Mouse (Mus musculus) G1E (cell line): ENCODE results near the gene Wnt3a. TPM values are rescaled to one million over a fixed set of nuclear protein-coding genes. Genes with fewer than 3 reads are reported as not detected.

Experiments used
- ATAC-seq: 2 replicates; pipeline ENCODE4 v1.8.0; 2016; ENCODE audit warnings: mild to moderate bottlenecking; ENCODE audit not compliant: insufficient number of reproducible peaks, poor library complexity, low FRiP score, severe bottlenecking; ENCODE audit errors: extremely low read depth
- DNase-seq: peaks from one replicate; pipeline ENCODE4 v3.0.0; 2012; ENCODE audit warnings: low spot score
- H3K27me3 ChIP-seq: 2 replicates; pipeline ENCODE4 v1.6.1; 2012; ENCODE audit warnings: mild to moderate bottlenecking, low read length, inconsistent platforms; ENCODE audit not compliant: insufficient read depth
- H3K36me3 ChIP-seq: replicated peaks from 2 replicates; pipeline ENCODE3; 2012; ENCODE audit warnings: mild to moderate bottlenecking, inconsistent platforms
- H3K4me1 ChIP-seq: 2 replicates; pipeline ENCODE4 v1.6.1; 2012; ENCODE audit warnings: low read depth, low read length, inconsistent platforms, mixed read lengths; ENCODE audit not compliant: insufficient read depth
- H3K4me3 ChIP-seq: 2 replicates; pipeline ENCODE4 v1.5.1; 2012; ENCODE audit warnings: low read depth, mild to moderate bottlenecking, inconsistent platforms, low read length, moderate library complexity, mixed read lengths
- H3K9me3 ChIP-seq: replicated peaks from 2 replicates; pipeline ENCODE4 v1.6.1; 2012; ENCODE audit warnings: inconsistent platforms
- CTCF ChIP-seq: IDR thresholded peaks from 2 replicates; pipeline ENCODE4 v1.5.1; 2012; ENCODE audit warnings: low read depth, low read length, inconsistent platforms, mixed read lengths
- GATA1 ChIP-seq: IDR thresholded peaks from 2 replicates; pipeline ENCODE4 v1.6.1; 2012; ENCODE audit warnings: borderline replicate concordance, low read length, inconsistent platforms, mixed read lengths
- GATA2 ChIP-seq: IDR thresholded peaks from 2 replicates; pipeline ENCODE4 v1.6.1; 2012; ENCODE audit warnings: low read depth, low read length, inconsistent platforms, borderline replicate concordance
- POLR2AphosphoS5 ChIP-seq: IDR thresholded peaks from 2 replicates; pipeline ENCODE4 v1.6.1; 2012; ENCODE audit warnings: low read depth, low read length, inconsistent platforms; ENCODE audit not compliant: insufficient replicate concordance
- TAL1 ChIP-seq: conservative IDR thresholded peaks from 2 replicates; pipeline ENCODE4 v1.6.1; 2012; ENCODE audit warnings: low read depth, low read length, inconsistent platforms, mixed read lengths
- polyA plus RNA-seq: library from polyadenylated mRNA; stranded (reverse); fragments of >175 nt; gene quantifications from 2 replicates; pipeline ENCODE4 v1.2.3, GENCODE M21; 2012
- total RNA-seq, 2 experiments: library from RNA; stranded (forward) in 1 of 2; stranded (reverse) in 1 of 2; fragments of 200-1000 nt in 1 of 2; fragments of >200 nt in 1 of 2; fragmentation: Nextera tagmentation in 1 of 2; gene quantifications; 2 replicates each; pipeline ENCODE4 v1.2.3; 2014 to 2017

Gene Wnt3a
- total and polyA plus RNA-seq, 3 experiments: not detected

GRCm38 (mm10) chr11:59248101-59248500, 42.5 kb downstream of the Wnt3a start:
- ATAC-seq: no peak

DNA sequence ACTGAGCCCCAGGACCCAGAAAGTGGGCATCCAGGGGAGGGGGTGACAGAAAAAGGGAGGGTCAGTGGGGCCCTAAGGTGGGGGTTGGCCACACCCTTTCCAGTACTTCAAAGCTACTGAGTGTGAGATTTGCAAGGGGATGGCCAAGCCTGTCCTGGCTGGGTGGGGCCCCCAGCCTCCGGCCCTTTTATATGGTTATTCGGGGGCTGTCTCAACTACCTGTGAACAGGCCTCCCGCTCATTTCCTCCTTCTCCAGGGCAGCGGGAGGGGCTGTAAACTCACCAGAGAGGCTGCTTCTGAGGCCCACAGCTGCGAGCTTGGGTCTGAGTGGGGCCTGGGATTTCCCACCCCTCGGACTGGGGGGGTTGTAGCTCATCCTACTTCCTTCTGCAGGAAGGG, 46.7 kb downstream of the Wnt3a start:
- H3K36me3 ChIP-seq: no peaks in the 10 kb centered on the region
- no peaks in the 10 kb centered on the region for H3K9me3 ChIP-seq
- DNase-seq (no peak), ATAC-seq (no peak)
- peaks cover 88% of the 10 kb centered on the region for H3K27me3 ChIP-seq
- peaks cover 2% of the 10 kb centered on the region for H3K4me1 ChIP-seq
- TF ChIP-seq GATA2 (no peak), TAL1 (no peak), POLR2AphosphoS5 (no peak), GATA1 (no peak), CTCF (no peak)
- no peak overlapping the region for H3K4me3 ChIP-seq

More at GRCm38 (mm10) chr11:59248101-59248500, 42.5 kb downstream of the Wnt3a start:
- Histone ChIP-seq H3K36me3 (no peaks in the 10 kb centered on the region), H3K4me3 (no peak overlapping the region), H3K9me3 (no peaks in the 10 kb centered on the region), H3K4me1 (no peaks in the 10 kb centered on the region), H3K27me3 (peaks cover 80% of the 10 kb centered on the region)
- TF ChIP-seq CTCF (no peak), GATA1 (no peak), GATA2 (no peak), POLR2AphosphoS5 (no peak), TAL1 (no peak)
- DNase-seq: no peak

DNA sequence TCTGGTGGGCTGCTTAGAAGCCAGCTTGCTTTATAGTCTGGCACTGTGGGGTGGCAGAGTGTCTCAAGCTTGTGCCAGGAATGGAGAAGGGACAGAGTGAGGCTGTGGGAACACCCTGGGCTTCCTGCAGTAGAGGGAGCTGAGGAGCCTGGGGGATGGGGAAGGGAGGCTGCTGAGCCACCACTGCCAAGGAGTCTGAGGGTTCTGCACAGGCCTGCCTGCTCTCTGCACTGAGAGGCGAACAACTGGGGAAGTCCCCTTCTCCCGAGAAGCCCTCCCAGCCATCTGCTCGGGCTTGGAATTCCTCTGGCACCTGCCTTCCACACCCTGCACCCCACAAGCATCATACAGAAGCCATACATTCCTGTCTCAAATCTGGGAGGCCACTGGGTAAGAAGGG, 48.7 kb downstream of the Wnt3a start:
- ATAC-seq (no peak), DNase-seq (no peak)
- TF ChIP-seq GATA1 (no peak), GATA2 (no peak), TAL1 (no peak), POLR2AphosphoS5 (no peak), CTCF (no peak)
- Histone ChIP-seq H3K4me1 (peaks cover 3% of the 10 kb centered on the region), H3K9me3 (no peaks in the 10 kb centered on the region), H3K36me3 (no peaks in the 10 kb centered on the region), H3K4me3 (no peak overlapping the region), H3K27me3 (peaks cover 84% of the 10 kb centered on the region)

- Histone ChIP-seq H3K27me3 (peaks cover 77% of the 10 kb centered on the region), H3K4me3 (no peak overlapping the region), H3K9me3 (no peaks in the 10 kb centered on the region), H3K36me3 (no peaks in the 10 kb centered on the region), H3K4me1 (peaks cover 3% of the 10 kb centered on the region)
- TF ChIP-seq CTCF: no peak
- no peak for TF ChIP-seq POLR2AphosphoS5
- no peak for TF ChIP-seq GATA2
- no peak for TF ChIP-seq TAL1
- no peak for TF ChIP-seq GATA1
- ATAC-seq (no peak), DNase-seq (no peak)
These were observed 50.8 kb downstream of the Wnt3a start for GRCm38 (mm10) chr11:59239796-59240195.

GRCm38 (mm10) chr11:59239428-59239785, 51.1 kb downstream of the Wnt3a start:
- TF ChIP-seq TAL1 (no peak), POLR2AphosphoS5 (no peak), GATA2 (no peak), GATA1 (no peak), CTCF (no peak)
- ATAC-seq (no peak), DNase-seq (no peak)
- Histone ChIP-seq H3K36me3 (no peaks in the 10 kb centered on the region), H3K27me3 (peaks cover 73% of the 10 kb centered on the region), H3K9me3 (no peaks in the 10 kb centered on the region), H3K4me3 (no peak overlapping the region), H3K4me1 (peaks cover 3% of the 10 kb centered on the region)

- Histone ChIP-seq H3K27me3 (peaks cover 66% of the 10 kb centered on the region), H3K9me3 (no peaks in the 10 kb centered on the region), H3K36me3 (no peaks in the 10 kb centered on the region), H3K4me3 (no peak overlapping the region), H3K4me1 (peaks cover 3% of the 10 kb centered on the region)
- ATAC-seq: peak; percentile 40; the same call in 1 of the 2 replicates
- DNase-seq: no peak
- no peak for TF ChIP-seq TAL1
- TF ChIP-seq CTCF: no peak
- TF ChIP-seq POLR2AphosphoS5: no peak
These were observed 51.8 kb downstream of the Wnt3a start for GRCm38 (mm10) chr11:59238525-59239427.
